Mouse (Mus musculus): ENCODE results near the gene Fam229b. TPM values are rescaled to one million over a fixed set of nuclear protein-coding genes. Genes with fewer than 3 reads are reported as not detected.

The Fam229b gene
- total RNA-seq, 2 experiments from 2014 or later, result 15.1 to 17.6 TPM

DNA sequence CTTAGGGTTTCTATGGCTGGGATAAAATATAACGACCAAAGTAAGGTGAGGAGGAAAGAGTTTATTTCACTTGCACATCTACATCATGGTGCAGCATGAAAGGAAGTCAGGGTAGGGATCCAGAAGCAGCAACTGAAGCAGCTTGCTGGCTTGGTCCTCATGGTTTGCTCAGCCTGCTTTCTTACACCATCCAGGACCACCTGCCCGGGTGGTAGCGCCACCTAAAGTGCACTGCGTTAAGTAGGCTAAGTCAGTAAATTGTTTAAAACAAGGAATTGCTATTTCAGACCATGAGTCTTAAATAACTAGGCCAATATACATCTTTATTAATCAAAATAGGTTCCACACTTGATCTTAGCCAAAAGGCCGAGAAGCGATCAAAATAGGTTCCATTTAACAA, 5.0 kb upstream of the Fam229b start:
- no peak for DNase-seq (ENCODE audit: low spot score in 2 of 2)

DNA sequence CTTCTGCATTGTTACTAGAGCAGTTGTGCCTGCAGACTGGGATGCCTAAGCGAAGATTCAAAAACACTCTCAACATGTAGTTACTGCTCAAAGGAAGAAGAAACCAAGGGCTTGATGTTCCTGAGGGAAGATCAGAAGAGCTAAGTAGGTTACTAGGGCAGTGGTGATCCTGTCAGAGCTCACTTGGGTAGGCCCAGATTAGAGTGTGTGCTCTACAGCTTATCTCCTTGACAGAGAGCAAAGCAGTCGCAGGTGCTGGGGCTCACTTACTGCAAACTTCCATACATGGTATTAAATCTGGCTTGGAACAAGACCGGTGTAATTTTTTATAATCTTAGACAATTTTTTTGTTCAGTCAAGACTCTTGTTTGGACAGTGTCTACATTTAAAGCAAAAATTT, 4.1 kb upstream of the Fam229b start:
- DNase-seq (ENCODE audit: low spot score in 2 of 2), result no peak

DNA sequence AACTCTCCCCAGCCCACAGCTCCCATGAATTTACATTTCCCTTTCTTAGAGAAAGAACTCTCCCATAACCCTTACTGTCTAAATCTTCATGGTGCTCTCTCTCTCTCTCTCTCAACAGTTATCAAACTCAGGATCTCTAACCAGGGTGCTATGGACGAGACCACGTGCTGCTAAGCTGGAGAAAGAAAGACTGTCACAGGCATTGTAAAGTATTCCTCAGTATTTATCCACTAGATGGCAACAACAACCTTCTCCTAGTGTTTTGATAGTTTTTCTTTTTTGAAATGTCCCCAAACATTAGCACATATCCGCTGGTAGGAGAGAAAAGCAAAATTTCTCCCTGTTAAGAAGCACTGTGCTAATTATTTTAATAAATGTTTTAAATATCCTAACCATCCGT, 12.3 kb downstream of the Fam229b start:
- no peak for DNase-seq (ENCODE audit: low spot score in 2 of 2)

DNA sequence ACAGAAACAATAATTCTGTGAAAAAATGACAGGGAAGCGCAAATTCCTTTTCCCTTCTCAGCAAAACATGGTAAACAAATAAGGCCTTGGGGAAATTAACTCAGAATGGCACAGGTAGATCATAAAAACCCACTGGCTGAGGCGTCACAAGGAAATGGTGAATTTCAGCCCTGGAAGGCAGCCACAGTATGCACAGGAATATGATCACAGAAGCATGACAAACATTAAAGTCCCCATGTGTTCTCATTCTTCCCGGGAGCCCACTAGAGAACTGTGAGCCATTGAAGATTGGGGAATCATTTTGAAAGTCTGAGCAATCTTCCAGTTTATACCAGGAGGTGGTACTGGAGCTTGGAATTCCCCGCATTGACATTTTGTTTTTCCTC, 24.2 kb downstream of the Fam229b start:
- DNase-seq (ENCODE audit: low spot score in 2 of 2), result no peak

DNA sequence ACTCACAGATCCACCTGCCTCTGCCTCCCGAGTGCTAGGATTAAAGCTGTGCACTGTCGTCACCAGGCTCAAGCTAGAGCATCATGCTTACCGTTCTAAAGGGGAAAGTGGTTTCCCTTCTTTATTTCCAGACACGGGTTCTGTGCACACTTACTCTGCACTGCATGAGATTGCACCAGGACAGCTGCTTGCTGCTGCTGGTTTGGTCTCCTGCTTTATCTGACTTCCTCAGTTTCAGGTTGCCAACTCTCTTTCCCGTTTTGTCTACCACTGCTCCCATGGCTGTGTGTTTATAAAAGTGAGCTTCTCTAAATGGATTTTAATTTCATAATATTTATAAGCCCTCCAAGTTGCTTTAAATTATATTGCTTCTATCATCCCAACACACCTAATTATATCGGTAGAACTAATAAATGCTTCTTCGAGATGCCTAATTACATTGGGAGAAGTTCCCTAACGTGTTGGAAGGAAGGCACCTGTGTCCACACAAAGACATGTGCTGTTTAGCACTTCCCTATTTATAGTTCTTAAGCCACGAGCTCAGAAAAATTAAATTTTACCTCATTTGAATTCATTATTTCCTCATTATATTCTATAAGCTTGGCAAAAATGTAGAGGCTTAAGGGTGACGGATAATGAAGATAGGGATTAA, 24.8 kb downstream of the Fam229b start:
- DNase-seq (ENCODE audit: low spot score in 2 of 2), result no peak

DNA sequence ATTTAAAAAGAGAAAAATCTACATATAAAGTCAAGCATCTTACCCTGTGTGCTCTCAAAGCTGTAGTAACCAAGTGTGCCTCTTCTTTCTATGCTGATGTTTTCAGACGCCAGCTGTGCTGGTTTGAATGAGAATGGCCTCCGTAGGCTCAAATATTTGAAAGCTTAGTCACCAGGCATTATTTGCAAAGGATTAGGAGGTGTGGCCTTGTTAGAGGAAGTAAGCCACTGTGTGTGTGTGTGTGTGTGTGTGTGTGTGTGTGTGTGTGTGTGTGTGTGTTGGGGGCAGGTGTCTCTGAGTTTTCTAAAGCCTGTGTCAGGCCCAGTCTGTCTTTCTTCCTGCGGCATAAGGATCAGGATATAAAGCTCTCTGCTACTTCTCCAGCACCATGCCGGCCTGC, 26.8 kb downstream of the Fam229b start:
- DNase-seq (ENCODE audit: low spot score in 2 of 2), result no peak

DNA sequence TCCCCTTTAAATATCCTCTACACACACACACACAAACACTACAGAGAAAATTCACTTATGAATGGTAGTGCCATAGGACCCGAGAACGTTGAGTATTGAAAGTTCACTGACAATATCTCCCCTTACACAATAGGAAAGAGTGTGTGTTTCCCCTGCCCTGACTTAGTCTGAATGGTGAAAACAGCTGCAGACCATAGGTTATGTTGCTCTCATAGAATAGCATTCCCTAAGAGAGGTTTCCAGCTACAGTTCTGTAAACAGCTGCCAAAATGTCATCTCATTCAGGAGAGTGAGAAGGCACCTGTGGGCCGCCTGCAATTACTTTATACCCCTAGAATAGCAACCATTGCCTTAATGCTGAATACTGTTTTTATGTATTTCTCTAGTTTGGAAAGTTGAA, 27.3 kb downstream of the Fam229b start:
- DNase-seq (ENCODE audit: low spot score in 2 of 2), result no peak

DNA sequence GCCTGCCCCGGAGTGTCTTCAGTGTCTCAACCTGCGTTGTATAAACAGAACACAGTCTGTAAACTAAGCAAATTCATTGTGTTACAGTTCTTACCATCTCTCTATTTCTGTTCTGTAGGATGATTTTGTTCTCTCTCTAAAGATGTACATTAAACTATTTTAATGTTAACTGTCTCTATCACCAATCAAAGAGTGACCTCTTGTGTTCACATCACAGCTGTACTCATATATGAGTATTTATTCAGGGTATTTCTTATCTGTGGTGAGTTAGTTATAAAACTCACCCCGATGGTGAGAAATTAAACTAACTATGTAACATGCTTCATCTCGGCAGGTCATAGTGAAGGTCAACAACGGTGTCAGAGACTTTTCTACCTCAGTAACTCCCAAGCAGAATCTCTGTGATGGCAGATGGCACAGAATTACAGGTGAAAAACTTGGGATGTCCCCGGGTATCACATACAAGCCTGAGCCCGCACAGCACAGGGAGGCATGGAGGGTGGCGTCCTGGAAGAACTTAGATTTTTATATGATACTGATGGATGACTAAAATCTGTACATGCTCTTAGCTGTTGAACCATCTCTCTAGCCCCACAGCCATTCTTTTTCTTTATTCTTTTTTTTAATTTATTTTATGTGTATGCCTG, 28.8 kb downstream of the Fam229b start:
- DNase-seq (ENCODE audit: low spot score in 2 of 2), result no peak

DNA sequence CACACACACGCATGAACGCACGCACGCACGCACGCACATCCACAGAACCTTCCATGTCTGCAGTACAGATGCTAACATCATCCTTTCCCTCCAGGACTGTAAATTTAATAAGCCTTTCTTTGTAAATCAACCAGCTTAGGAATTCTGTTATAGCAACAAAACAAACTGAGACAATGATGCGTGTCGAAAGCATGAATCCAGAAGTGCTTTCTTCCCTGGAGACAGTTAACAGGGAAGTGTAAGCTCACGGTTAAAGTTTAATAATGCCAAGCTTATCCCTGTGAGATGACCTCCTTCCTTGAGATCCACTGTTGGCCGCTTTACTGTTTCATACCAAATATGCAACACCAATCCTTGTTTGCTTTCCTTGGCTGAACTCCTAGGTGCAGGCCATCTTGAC, 35.0 kb downstream of the Fam229b start:
- DNase-seq (ENCODE audit: low spot score in 2 of 2), result no peak

DNA sequence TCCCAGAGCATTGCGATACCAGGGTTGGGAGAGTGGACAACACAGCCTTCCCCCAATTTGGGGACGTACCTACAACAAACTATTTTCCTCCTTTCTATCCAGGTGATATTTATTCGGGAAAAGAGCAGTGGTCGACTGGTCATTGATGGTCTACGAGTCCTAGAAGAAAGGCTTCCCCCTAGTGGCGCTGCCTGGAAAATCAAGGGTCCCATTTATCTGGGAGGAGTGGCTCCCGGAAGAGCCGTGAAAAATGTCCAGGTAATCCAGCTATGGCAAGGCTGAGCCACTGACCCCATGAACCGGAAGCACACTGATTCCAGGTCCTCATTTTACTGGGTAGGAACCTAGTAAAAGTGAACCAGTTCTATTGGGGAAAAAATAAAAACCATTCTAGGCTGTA, 36.7 kb downstream of the Fam229b start:
- DNase-seq (ENCODE audit: low spot score in 2 of 2), result no peak

DNA sequence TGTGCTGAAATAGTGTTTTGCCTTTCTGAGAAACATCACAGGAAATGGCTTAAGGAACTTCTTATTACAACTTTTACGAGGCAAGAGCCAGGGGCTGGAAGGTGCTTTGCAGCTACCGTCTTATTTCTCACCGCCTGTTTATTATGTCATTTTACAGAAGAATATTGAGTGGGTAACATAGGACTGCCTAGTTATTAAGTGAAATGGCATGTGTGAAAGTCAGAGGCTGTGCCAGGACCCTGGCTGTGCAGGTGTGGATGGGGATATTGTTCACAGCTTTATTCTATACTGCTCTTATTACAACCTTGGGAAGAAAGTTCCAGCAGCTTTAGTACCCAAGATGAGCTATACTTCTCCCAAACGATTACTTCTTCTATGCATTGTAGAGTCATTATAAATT, 61.7 kb downstream of the Fam229b start:
- no peak for DNase-seq (ENCODE audit: low spot score in 2 of 2)

Other genes starting within 250 kb of the Fam229b start
- gene Lama4, start 168.4 kb downstream of the Fam229b start, total RNA-seq (2021), result 10 to 100 TPM; 11.4 to 14.5 TPM
- 1 to 10 TPM; 3.8 to 4.7 TPM for gene Tube1, start 62 bp upstream of the Fam229b start, total RNA-seq (2021)
- under 1 TPM; 0.45 to 0.53 TPM for gene Ccn6, start 29.9 kb upstream of the Fam229b start, total RNA-seq (2021)
- gene Fyn, start 234.9 kb upstream of the Fam229b start, total RNA-seq (2021), result 100 to 1,000 TPM; 260 to 261 TPM